Comparison of ENCODE assay signal across 8 mouse cellular contexts in the genomic region with DNA sequence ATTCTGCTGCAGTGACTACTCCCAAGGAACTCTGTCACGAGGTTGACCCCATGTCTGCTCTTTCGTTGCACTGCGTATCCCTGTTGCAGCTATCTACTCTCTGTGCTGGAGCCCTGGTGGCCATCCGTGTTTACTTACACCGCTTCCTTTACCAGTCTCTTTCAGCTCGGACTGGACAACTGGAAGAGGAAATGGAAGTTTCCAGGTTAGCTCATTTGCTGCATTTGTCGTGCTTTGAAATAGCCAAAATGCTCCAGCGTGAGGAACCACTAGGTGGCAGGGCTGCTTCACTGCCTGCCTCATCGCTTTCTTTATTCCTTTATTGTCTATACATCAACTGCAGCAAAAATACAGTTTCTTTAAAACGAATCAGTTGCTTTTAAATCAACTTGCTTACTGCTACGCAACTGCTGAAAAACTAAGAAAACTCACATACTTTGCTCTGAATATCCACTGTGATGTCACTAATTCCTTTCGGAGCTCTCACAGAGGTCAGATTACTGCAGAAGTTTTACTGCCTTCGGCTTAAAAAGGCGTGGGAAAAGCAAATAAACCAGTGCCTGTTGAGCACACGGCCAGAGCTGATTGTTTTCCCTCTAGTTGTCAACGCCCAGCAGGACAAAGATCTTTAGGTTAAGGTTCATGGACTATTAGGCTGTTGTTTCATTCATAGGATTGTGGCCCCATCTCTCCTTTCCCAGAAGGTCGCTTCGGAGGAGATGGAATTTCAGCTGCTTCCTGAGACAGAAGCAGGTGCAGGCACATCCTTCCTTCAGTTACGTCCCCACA. TPM values are rescaled to one million over a fixed set of nuclear protein-coding genes. Genes with fewer than 3 reads are reported as not detected.
A peak's percentile ranks its signal among the peaks of the same experiment; 100 is the strongest.
DNase-seq lines count a peak whose midpoint lies in the region; ATAC-seq lines count a peak whose summit lies in the region.

No protein-coding gene starts in this region.

- peak; percentile 51; the same call in 1 of the 2 replicates for ATAC-seq in forebrain, embryonic 13.5 days
- peak; percentile 46 for ATAC-seq in neural tube, embryonic 14.5 days (ENCODE audit: low read depth)

- peak overlapping the region; percentile 37 for H3K9ac ChIP-seq in forebrain, embryonic 13.5 days
- no peak overlapping the region for H3K9ac ChIP-seq in neural tube, embryonic 14.5 days (replicated peaks; ENCODE audit: low read depth, low read length)

- intact Hi-C loops in heart, postnatal 14 days (cut with DNase I), result loop anchor here (5.0 kb wide), 3 partner anchors 64 to 264 kb away; no protein-coding TSS in a partner anchor

- no peaks in the 10 kb centered on the region for H3K27me3 ChIP-seq in forebrain, embryonic 13.5 days
- no peaks in the 10 kb centered on the region for H3K27me3 ChIP-seq in neural tube, embryonic 14.5 days (ENCODE audit: control insufficient read depth, insufficient read depth, low read length)

- peak overlapping the region; percentile 18 for H3K4me3 ChIP-seq in forebrain, embryonic 13.5 days
- peak overlapping the region; percentile 8; the same call in 1 of the 2 replicates for H3K4me3 ChIP-seq in neural tube, embryonic 14.5 days (ENCODE audit: low read depth, low read length)

- peak; percentile 91 for DNase-seq in ES-CJ7 (ENCODE audit: low read depth, low spot score)
- DNase-seq in cerebellum, adult 11 months, result peak; percentile 54
- peak; percentile 65 to 70 for DNase-seq in heart, postnatal 14 days
- peak; percentile 98 for DNase-seq in large intestine, adult 2 months (ENCODE audit: low read depth, low spot score)
- peak; percentile 65 to 69 for DNase-seq in lung, adult 18-20 months
- peak; percentile 73 for DNase-seq in thymus, postnatal 0 days (ENCODE audit: low spot score)

- H3K9me3 ChIP-seq in forebrain, embryonic 13.5 days (replicated peaks), result no peaks in the 10 kb centered on the region
- no peaks in the 10 kb centered on the region for H3K9me3 ChIP-seq in neural tube, embryonic 14.5 days (ENCODE audit: control insufficient read depth, low read length)

- peak overlapping the region; percentile 46 for H3K4me2 ChIP-seq in forebrain, embryonic 13.5 days
- peak overlapping the region; percentile 50 for H3K4me2 ChIP-seq in neural tube, embryonic 14.5 days (ENCODE audit: low read depth, low read length)

- no peaks in the 10 kb centered on the region for H3K36me3 ChIP-seq in forebrain, embryonic 13.5 days (ENCODE audit: poor library complexity, severe bottlenecking)
- no peaks in the 10 kb centered on the region for H3K36me3 ChIP-seq in neural tube, embryonic 14.5 days (ENCODE audit: control insufficient read depth, insufficient read depth, low read length)

- H3K4me1 ChIP-seq in forebrain, embryonic 13.5 days, result peaks cover 12% of the 10 kb centered on the region
- peaks cover 6% of the 10 kb centered on the region; the same call in 1 of the 2 replicates for H3K4me1 ChIP-seq in neural tube, embryonic 14.5 days (ENCODE audit: control insufficient read depth, insufficient read depth, low read length)

- H3K27ac ChIP-seq in forebrain, embryonic 13.5 days, result no peak overlapping the region; the same call in 1 of the 2 replicates
- H3K27ac ChIP-seq in neural tube, embryonic 14.5 days (ENCODE audit: low read depth, low read length), result peak overlapping the region; percentile 56; the same call in 1 of the 2 replicates

- 10% methylated on average over 19 of the region's 19 CpGs for WGBS in forebrain, embryonic 13.5 days
- 4% methylated on average over 19 of the region's 19 CpGs for WGBS in large intestine, adult 2 months
- 6% methylated on average over 19 of the region's 19 CpGs for WGBS in neural tube, embryonic 14.5 days

RNA-seq across cellular contexts. Expression of a gene that starts 7.9 kb away (rescaled TPM):
- polyA plus RNA-seq in forebrain, embryonic 13.5 days (2015; fragmentation: Nextera tagmentation; extraction: Ambion mirVana), result 62.9 and 63.2 TPM in 2 replicates
- total RNA-seq in heart, postnatal 14 days (2021), result 10 to 100 TPM; 17.8 to 18.1 TPM
- 10.6 and 11.3 TPM in 2 replicates for polyA plus RNA-seq in large intestine, adult 2 months (2012; rRNA removed)
- 46.6 and 47.2 TPM in 2 replicates for polyA plus RNA-seq in neural tube, embryonic 14.5 days (2014; fragmentation: Nextera tagmentation; extraction: Ambion mirVana)
- polyA plus RNA-seq in thymus, postnatal 0 days (2015; fragmentation: Nextera tagmentation; extraction: Ambion mirVana), result 67.9 and 68.5 TPM in 2 replicates

RNA-seq across cellular contexts. Expression of a gene that starts 39.0 kb away (rescaled TPM):
- polyA plus RNA-seq in forebrain, embryonic 13.5 days (2015; fragmentation: Nextera tagmentation; extraction: Ambion mirVana), result 56.9 and 63.3 TPM in 2 replicates
- total RNA-seq in heart, postnatal 14 days (2021), result 10 to 100 TPM; 54.2 to 55.8 TPM
- polyA plus RNA-seq in large intestine, adult 2 months (2012; rRNA removed), result 23.2 and 31.5 TPM in 2 replicates
- 56.3 and 63.1 TPM in 2 replicates for polyA plus RNA-seq in neural tube, embryonic 14.5 days (2014; fragmentation: Nextera tagmentation; extraction: Ambion mirVana)
- polyA plus RNA-seq in thymus, postnatal 0 days (2015; fragmentation: Nextera tagmentation; extraction: Ambion mirVana), result 36.5 and 45.2 TPM in 2 replicates
